Comparison of ENCODE assay signal across 38 mouse cellular contexts in the genomic region with DNA sequence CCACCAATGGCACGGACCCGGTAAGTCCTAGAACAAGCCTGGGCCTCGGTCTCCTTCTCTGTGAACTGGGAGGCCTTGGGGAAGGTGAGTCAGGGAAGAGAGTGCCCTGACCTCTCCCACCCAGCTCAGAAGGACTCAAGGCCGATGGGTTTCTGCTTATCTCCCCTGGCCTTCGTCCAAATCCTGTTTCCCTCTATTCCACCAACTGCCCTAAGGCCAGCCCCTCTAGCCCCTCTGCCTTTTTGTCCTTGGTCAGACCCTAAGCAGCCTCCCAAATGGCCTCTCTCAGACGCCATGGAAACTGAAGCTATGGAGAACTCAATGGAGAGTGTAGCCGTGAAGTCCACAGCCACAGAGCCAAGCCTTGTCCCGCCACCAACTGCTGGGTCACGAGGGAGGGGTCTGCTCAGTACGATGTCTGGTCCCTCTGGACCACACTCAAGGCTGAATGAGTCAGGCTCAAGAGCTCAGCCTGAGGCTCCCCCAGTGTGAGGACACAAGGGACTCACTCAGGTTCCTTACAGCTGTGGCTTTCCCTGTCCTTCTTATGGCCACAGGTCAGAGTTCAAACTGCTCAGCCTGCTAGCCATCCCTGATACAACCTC. TPM values are rescaled to one million over a fixed set of nuclear protein-coding genes. Genes with fewer than 3 reads are reported as not detected.
DNase-seq lines count a peak whose midpoint lies in the region; ATAC-seq lines count a peak whose summit lies in the region.
"Had no signal": no experiment of that assay in that cellular context is flagged by ENCODE, and none has a peak within 500 bp of the region (broad histone marks: within the 10 kb centered on the region; RNA-seq: fewer than 3 reads in every experiment).

No protein-coding gene starts in this region.

- H3K27me3 ChIP-seq in midbrain, embryonic 10.5 days (ENCODE audit: low read depth, poor library complexity, severe bottlenecking) = peaks cover 30% of the 10 kb centered on the region
- peaks cover 9% of the 10 kb centered on the region for H3K27me3 ChIP-seq in midbrain, embryonic 16.5 days (ENCODE audit: control insufficient read depth, insufficient read depth, low read depth, low read length)
- peaks cover 21% of the 10 kb centered on the region for H3K27me3 ChIP-seq in heart, embryonic 11.5 days (ENCODE audit: control insufficient read depth, insufficient read depth, low read length)
- H3K27me3 ChIP-seq: Patski had no signal

- ATAC-seq in midbrain, embryonic 16.5 days = no peak
- ATAC-seq in heart, embryonic 11.5 days (replicated peaks; ENCODE audit: insufficient number of reproducible peaks, low FRiP score, low TSS enrichment) = no peak
- ATAC-seq in erythroblast, adult 5-6 weeks (replicated peaks; ENCODE audit: low FRiP score, poor library complexity, severe bottlenecking) = no peak
- ATAC-seq: forebrain, postnatal 0 days; hindbrain, embryonic 16.5 days; Patski had no signal

- DNase-seq in adrenal gland, adult (ENCODE audit: inconsistent age in 2 of 2, low spot score in 1 of 2) = peak; percentile 89 to 94
- no peak for DNase-seq in adrenal gland, postnatal 4 days (ENCODE audit: low spot score in 2 of 2)
- DNase-seq in midbrain, embryonic 10.5 days (ENCODE audit: low spot score) = no peak
- DNase-seq in adrenal gland, adult 18-20 months (ENCODE audit: low spot score in 2 of 2) = peak; percentile 46 to 72
- peak; percentile 73 for DNase-seq in adrenal gland, postnatal 25 days
- DNase-seq: cerebellum, postnatal 10 days; forebrain, postnatal 0 days; heart, postnatal 14 days; kidney, adult 8-10 months; kidney, postnatal 10 days; layer of hippocampus, adult 9-11 months; liver; lung, adult 2 months; lung, postnatal 10 days; right cerebral cortex, postnatal 4 days; thymus, adult 2 months; thymus, postnatal 36 days had no signal

- H3K4me1 ChIP-seq in midbrain, embryonic 10.5 days = peaks cover 50% of the 10 kb centered on the region
- H3K4me1 ChIP-seq in midbrain, embryonic 16.5 days (ENCODE audit: control insufficient read depth, insufficient read depth, low read length) = peaks cover 23% of the 10 kb centered on the region
- peaks cover 13% of the 10 kb centered on the region for H3K4me1 ChIP-seq in heart, embryonic 11.5 days (ENCODE audit: control insufficient read depth, insufficient read depth, low read length)

- WGBS in midbrain, embryonic 10.5 days = 80% methylated on average over 10 of the region's 10 CpGs
- 63% methylated on average over 10 of the region's 10 CpGs for WGBS in midbrain, embryonic 16.5 days
- 65% methylated on average over 10 of the region's 10 CpGs for WGBS in heart, embryonic 11.5 days (ENCODE audit: insufficient replicate concordance)

- H3K9me3 ChIP-seq in midbrain, embryonic 10.5 days (replicated peaks) = no peaks in the 10 kb centered on the region
- H3K9me3 ChIP-seq in midbrain, embryonic 16.5 days (replicated peaks; ENCODE audit: control insufficient read depth, low read length, poor library complexity, severe bottlenecking) = no peaks in the 10 kb centered on the region
- H3K9me3 ChIP-seq in heart, embryonic 11.5 days (replicated peaks; ENCODE audit: control insufficient read depth, low read length) = no peaks in the 10 kb centered on the region
- H3K9me3 ChIP-seq: embryonic facial prominence, embryonic 13.5 days; G1E; hindbrain, embryonic 10.5 days; neural tube, embryonic 13.5 days had no signal

- peaks cover 24% of the 10 kb centered on the region for H3K36me3 ChIP-seq in midbrain, embryonic 10.5 days
- peaks cover 17% of the 10 kb centered on the region for H3K36me3 ChIP-seq in midbrain, embryonic 16.5 days (ENCODE audit: control insufficient read depth, insufficient read depth, low read length)
- H3K36me3 ChIP-seq in heart, embryonic 11.5 days (ENCODE audit: control insufficient read depth, insufficient read depth, low read length) = peaks cover 2% of the 10 kb centered on the region; the same call in 1 of the 2 replicates

- no peak overlapping the region for H3K4me3 ChIP-seq in midbrain, embryonic 10.5 days
- no peak overlapping the region for H3K4me3 ChIP-seq in midbrain, embryonic 16.5 days (ENCODE audit: low read depth, low read length)
- no peak overlapping the region for H3K4me3 ChIP-seq in heart, embryonic 11.5 days (ENCODE audit: low read depth, low read length)
- H3K4me3 ChIP-seq: embryonic facial prominence, embryonic 13.5 days; erythroblast, embryonic 14.5 days; hindbrain, embryonic 10.5 days; neural tube, embryonic 13.5 days had no signal

- no peak overlapping the region; the same call in 1 of the 2 replicates for H3K9ac ChIP-seq in midbrain, embryonic 16.5 days (ENCODE audit: low read depth, low read length)
- H3K9ac ChIP-seq in heart, embryonic 11.5 days (ENCODE audit: low read depth, low read length) = no peak overlapping the region
- H3K9ac ChIP-seq: forebrain, postnatal 0 days; liver, embryonic 14.5 days; neural tube, embryonic 13.5 days had no signal

- no peak overlapping the region for H3K4me2 ChIP-seq in midbrain, embryonic 16.5 days (ENCODE audit: low read length)
- H3K4me2 ChIP-seq in heart, embryonic 11.5 days = no peak overlapping the region
- H3K4me2 ChIP-seq: embryonic facial prominence, embryonic 13.5 days; neural tube, embryonic 13.5 days had no signal

- peak overlapping the region; percentile 33; the same call in 1 of the 2 replicates for H3K27ac ChIP-seq in midbrain, embryonic 10.5 days (replicated peaks)
- no peak overlapping the region for H3K27ac ChIP-seq in midbrain, embryonic 16.5 days (ENCODE audit: low read length)
- H3K27ac ChIP-seq in heart, embryonic 11.5 days (ENCODE audit: low read depth, low read length) = no peak overlapping the region
- H3K27ac ChIP-seq: embryonic facial prominence, embryonic 13.5 days; hindbrain, embryonic 10.5 days; liver, embryonic 14.5 days; neural tube, embryonic 13.5 days; stomach, postnatal 0 days had no signal

RNA-seq across cellular contexts. Expression of a gene that starts 3.9 kb away (rescaled TPM):
- 100 to 1,000 TPM; 608 to 629 TPM for total RNA-seq in adrenal gland, postnatal 4 days (2021)
- polyA plus RNA-seq in midbrain, embryonic 10.5 days (2016; fragmentation: Nextera tagmentation; extraction: Ambion mirVana) = 16.7 and 19.8 TPM in 2 replicates
- 19.7 and 23.4 TPM in 2 replicates for polyA plus RNA-seq in midbrain, embryonic 16.5 days (2015; fragmentation: Nextera tagmentation; extraction: Ambion mirVana)
- total RNA-seq in adrenal gland, adult 18-20 months (2021) = 1,000 to 10,000 TPM; 1,063 to 1,343 TPM
- total RNA-seq in adrenal gland, postnatal 25 days (2021) = 1,338 and 1,408 TPM in 2 replicates
- 10.0 and 12.0 TPM in 2 replicates for polyA plus RNA-seq in heart, embryonic 11.5 days (2014; fragmentation: Nextera tagmentation; extraction: Ambion mirVana)
- total RNA-seq in erythroblast, adult 5-6 weeks (2015; ENCODE audit: low replicate concordance) = 4.2 TPM in 1 of 2 replicates, not detected in the other
- 2.9 TPM in 1 of 2 replicates, not detected in the other for total RNA-seq in erythroblast, adult 5-6 weeks (2017; ENCODE audit: low replicate concordance)

RNA-seq across cellular contexts. Expression of a gene that starts 6.0 kb away (rescaled TPM):
- 1 to 10 TPM; 1.8 to 2.0 TPM for total RNA-seq in adrenal gland, postnatal 4 days (2021)
- polyA plus RNA-seq in midbrain, embryonic 10.5 days (2016; fragmentation: Nextera tagmentation; extraction: Ambion mirVana) = 0.02 and 0.06 TPM in 2 replicates
- 0.18 and 0.31 TPM in 2 replicates for polyA plus RNA-seq in midbrain, embryonic 16.5 days (2015; fragmentation: Nextera tagmentation; extraction: Ambion mirVana)
- total RNA-seq in adrenal gland, adult 18-20 months (2021) = 10 to 100 TPM in 1 of 2 experiments, 1 to 10 TPM in 1; 2.2 to 10.6 TPM
- 2.5 and 3.5 TPM in 2 replicates for total RNA-seq in adrenal gland, postnatal 25 days (2021)
- polyA plus RNA-seq in heart, embryonic 11.5 days (2014; fragmentation: Nextera tagmentation; extraction: Ambion mirVana) = 0.13 TPM in 1 of 2 replicates, not detected in the other
- not detected in 2 replicates for total RNA-seq in erythroblast, adult 5-6 weeks (2015; ENCODE audit: low replicate concordance)
- total RNA-seq in erythroblast, adult 5-6 weeks (2017; ENCODE audit: low replicate concordance) = not detected in 2 replicates
- total RNA-seq: common myeloid progenitor, adult 5-6 weeks had no signal
- polyA plus RNA-seq: embryonic facial prominence, embryonic 13.5 days; forebrain, embryonic 11.5 days; G1E; gonadal fat pad, adult 2 months; intestine, embryonic 14.5 days; Patski; stomach, postnatal 0 days had no signal

RNA-seq across cellular contexts. Expression of a gene that starts 24.5 kb away (rescaled TPM):
- total RNA-seq in adrenal gland, postnatal 4 days (2021) = 10 to 100 TPM; 26.0 to 31.3 TPM
- 0.22 and 0.37 TPM in 2 replicates for polyA plus RNA-seq in midbrain, embryonic 10.5 days (2016; fragmentation: Nextera tagmentation; extraction: Ambion mirVana)
- polyA plus RNA-seq in midbrain, embryonic 16.5 days (2015; fragmentation: Nextera tagmentation; extraction: Ambion mirVana) = 0.91 and 1.4 TPM in 2 replicates
- 10 to 100 TPM; 43.9 to 59.6 TPM for total RNA-seq in adrenal gland, adult 18-20 months (2021)
- total RNA-seq in adrenal gland, postnatal 25 days (2021) = 75.5 and 93.9 TPM in 2 replicates
- 0.89 and 1.2 TPM in 2 replicates for polyA plus RNA-seq in heart, embryonic 11.5 days (2014; fragmentation: Nextera tagmentation; extraction: Ambion mirVana)
- total RNA-seq in erythroblast, adult 5-6 weeks (2015; ENCODE audit: low replicate concordance) = 0.21 TPM in 1 of 2 replicates, not detected in the other
- 0.26 and 0.84 TPM in 2 replicates for total RNA-seq in erythroblast, adult 5-6 weeks (2017; ENCODE audit: low replicate concordance)
- polyA plus RNA-seq: G1E had no signal

RNA-seq across cellular contexts. Expression of a gene that starts 34.0 kb away (rescaled TPM):
- not detected for total RNA-seq in adrenal gland, postnatal 4 days (2021)
- polyA plus RNA-seq in midbrain, embryonic 10.5 days (2016; fragmentation: Nextera tagmentation; extraction: Ambion mirVana) = not detected in 2 replicates
- polyA plus RNA-seq in midbrain, embryonic 16.5 days (2015; fragmentation: Nextera tagmentation; extraction: Ambion mirVana) = 0.09 and 0.29 TPM in 2 replicates
- total RNA-seq in adrenal gland, adult 18-20 months (2021) = not detected
- total RNA-seq in adrenal gland, postnatal 25 days (2021) = not detected in 2 replicates
- not detected in 2 replicates for polyA plus RNA-seq in heart, embryonic 11.5 days (2014; fragmentation: Nextera tagmentation; extraction: Ambion mirVana)
- not detected in 2 replicates for total RNA-seq in erythroblast, adult 5-6 weeks (2015; ENCODE audit: low replicate concordance)
- total RNA-seq in erythroblast, adult 5-6 weeks (2017; ENCODE audit: low replicate concordance) = not detected in 2 replicates
- total RNA-seq: common myeloid progenitor, adult 5-6 weeks; forebrain, postnatal 0 days; G1E; gastrocnemius, adult 8-10 months; heart, adult 8-10 months; heart, postnatal 14 days had no signal
- polyA plus RNA-seq: erythroblast, embryonic 14.5 days; forebrain, embryonic 11.5 days; G1E; gonadal fat pad, adult 2 months; heart, embryonic 14.5 days; hindbrain, embryonic 10.5 days; intestine, embryonic 14.5 days; limb, embryonic 11.5 days; liver, embryonic 14.5 days; neural tube, embryonic 13.5 days; Patski; spleen, adult 2 months had no signal

RNA-seq across cellular contexts. Expression of a gene that starts 48.8 kb away (rescaled TPM):
- total RNA-seq in adrenal gland, postnatal 4 days (2021) = under 1 TPM; 0.73 to 0.84 TPM
- polyA plus RNA-seq in midbrain, embryonic 10.5 days (2016; fragmentation: Nextera tagmentation; extraction: Ambion mirVana) = not detected in 2 replicates
- 0.10 and 0.20 TPM in 2 replicates for polyA plus RNA-seq in midbrain, embryonic 16.5 days (2015; fragmentation: Nextera tagmentation; extraction: Ambion mirVana)
- under 1 TPM; 0.36 to 0.74 TPM for total RNA-seq in adrenal gland, adult 18-20 months (2021)
- total RNA-seq in adrenal gland, postnatal 25 days (2021) = 0.62 and 0.79 TPM in 2 replicates
- polyA plus RNA-seq in heart, embryonic 11.5 days (2014; fragmentation: Nextera tagmentation; extraction: Ambion mirVana) = 0.06 and 0.17 TPM in 2 replicates
- not detected in 2 replicates for total RNA-seq in erythroblast, adult 5-6 weeks (2015; ENCODE audit: low replicate concordance)
- not detected in 2 replicates for total RNA-seq in erythroblast, adult 5-6 weeks (2017; ENCODE audit: low replicate concordance)
- total RNA-seq: common myeloid progenitor, adult 5-6 weeks had no signal
- polyA plus RNA-seq: embryonic facial prominence, embryonic 13.5 days; erythroblast, embryonic 14.5 days; forebrain, embryonic 11.5 days; G1E; gonadal fat pad, adult 2 months; limb, embryonic 11.5 days had no signal

Comparison
In these comparisons a context has a peak if more than half of its experiments do, and no peak if none do; other contexts are left out.
1. DNase-seq: peak in adrenal gland, adult (2 of 2), adrenal gland, adult 18-20 months (2 of 2) and adrenal gland, postnatal 25 days (single experiment); none in adrenal gland, postnatal 4 days (0 of 2) and midbrain, embryonic 10.5 days (single experiment).
2. RNA of a gene that starts 3.9 kb away (total RNA-seq): 1,338 to 1,408 TPM in adrenal gland, postnatal 25 days, 1,063 to 1,343 TPM in adrenal gland, adult 18-20 months and 608 to 629 TPM in adrenal gland, postnatal 4 days; 2.9 to 4.2 TPM in erythroblast, adult 5-6 weeks; every median in the first group is over 100 times any median in the second.
3. RNA of a gene that starts 24.5 kb away (total RNA-seq): 75.5 to 93.9 TPM in adrenal gland, postnatal 25 days, 43.9 to 59.6 TPM in adrenal gland, adult 18-20 months and 26.0 to 31.3 TPM in adrenal gland, postnatal 4 days; 0.21 to 0.84 TPM in erythroblast, adult 5-6 weeks; every median in the first group is over 10 times any median in the second.